Mouse (Mus musculus): ENCODE results near the gene Ivl. TPM values are rescaled to one million over a fixed set of nuclear protein-coding genes. Genes with fewer than 3 reads are reported as not detected.

Gene Ivl
- polyA plus RNA-seq, 2 experiments, result 0.14 to 0.72 TPM

DNA sequence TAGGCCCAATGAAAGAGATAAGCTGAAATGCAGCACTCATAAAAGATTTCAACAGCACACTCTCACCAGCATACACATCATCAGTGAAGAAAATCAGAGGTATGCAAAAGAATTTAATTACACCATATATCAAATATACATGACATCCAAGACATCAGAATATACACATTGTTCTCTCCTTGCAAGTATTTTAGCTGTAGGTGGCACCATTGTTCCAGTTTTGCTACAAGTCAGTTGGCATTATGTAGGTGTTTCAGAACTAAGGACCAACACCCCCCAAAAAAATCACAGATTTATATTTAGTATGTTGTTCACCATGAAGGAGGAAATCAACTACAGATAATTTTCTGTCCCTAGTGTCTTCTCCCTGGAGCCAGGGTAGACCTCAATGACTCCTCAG is 8.1 kb downstream of the Ivl start:
- ATAC-seq (ENCODE audit: low FRiP score, low read depth) (no peak), DNase-seq (ENCODE audit: low spot score) (no peak)
- Histone ChIP-seq H3K9me3 (ENCODE audit: control insufficient read depth, low read length) (no peaks in the 10 kb centered on the region), H3K36me3 (ENCODE audit: control insufficient read depth, insufficient read depth, low read length) (no peaks in the 10 kb centered on the region), H3K4me1 (ENCODE audit: control insufficient read depth, insufficient read depth, low read length) (no peaks in the 10 kb centered on the region), H3K4me2 (replicated peaks; ENCODE audit: low read depth, low read length, severe bottlenecking) (no peak overlapping the region), H3K4me3 (replicated peaks; ENCODE audit: low read length) (no peak overlapping the region), H3K27ac (replicated peaks; ENCODE audit: low read depth, low read length) (no peak overlapping the region), H3K9ac (ENCODE audit: low read depth, low read length, severe bottlenecking) (no peak overlapping the region), H3K27me3 (ENCODE audit: control insufficient read depth, insufficient read depth, low read length) (no peaks in the 10 kb centered on the region)
- TF ChIP-seq POLR2A (IDR thresholded peaks at IDR 0.05; ENCODE audit: borderline replicate concordance, extremely low read depth, insufficient read depth, insufficient read length), result no peak

DNA sequence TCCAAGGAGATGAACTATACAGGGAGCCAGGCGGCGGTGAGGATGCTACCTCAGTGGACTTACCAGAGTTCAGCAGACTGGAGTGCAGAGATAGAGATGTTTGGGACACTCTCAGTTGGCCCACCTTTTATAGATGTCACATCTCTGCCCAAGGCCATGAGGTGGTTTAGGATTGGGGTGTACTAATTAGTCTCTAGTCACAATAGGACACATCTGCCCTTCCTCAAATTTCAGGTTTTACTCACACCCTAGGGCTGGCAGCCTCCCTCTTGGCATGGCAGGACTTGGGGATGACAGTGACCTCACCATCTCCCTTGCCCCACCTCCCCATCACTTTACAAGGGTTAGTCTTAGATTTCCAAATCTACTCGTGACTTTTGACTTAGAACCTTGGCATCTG is 39.1 kb downstream of the Ivl start, which contains the start of gene 2310046K23Rik:
Gene 2310046K23Rik, minus strand, starts transcription at position 101 of the 400 bp plus-strand sequence.
- ATAC-seq (ENCODE audit: low FRiP score, low read depth), result no peak
- no peak within 1 kb of the TSS for H3K27ac ChIP-seq (replicated peaks; ENCODE audit: low read depth, low read length)

More for the DNA sequence above, 39.1 kb downstream of the Ivl start, which contains the start of gene 2310046K23Rik:
- H3K36me3 ChIP-seq (ENCODE audit: control insufficient read depth, insufficient read depth, low read length), result no peaks in the 10 kb centered on the region
- no peak for DNase-seq (ENCODE audit: low spot score)
- no peak within 1 kb of the TSS for H3K9ac ChIP-seq (ENCODE audit: low read depth, low read length, severe bottlenecking)
- H3K4me2 ChIP-seq (replicated peaks; ENCODE audit: low read depth, low read length, severe bottlenecking), result no peak within 1 kb of the TSS
- no peaks in the 10 kb centered on the region for H3K9me3 ChIP-seq (ENCODE audit: control insufficient read depth, low read length)
- no peak within 1 kb of the TSS for H3K4me3 ChIP-seq (replicated peaks; ENCODE audit: low read length)
- no peaks in the 10 kb centered on the region for H3K4me1 ChIP-seq (ENCODE audit: control insufficient read depth, insufficient read depth, low read length)
- H3K27me3 ChIP-seq (ENCODE audit: control insufficient read depth, insufficient read depth, low read length), result no peaks in the 10 kb centered on the region
- 88% methylated on average over 3 of the region's 3 CpGs for WGBS
- TF ChIP-seq POLR2A (IDR thresholded peaks at IDR 0.05; ENCODE audit: borderline replicate concordance, extremely low read depth, insufficient read depth, insufficient read length), result no peak

Other genes with a start within 250 kb of the Ivl start
- not detected in 2 replicates for gene Sprr2d, start 234.6 kb downstream of the Ivl start, polyA plus RNA-seq (2012; rRNA removed)
- not detected in 2 replicates for gene Sprr2d, start 234.6 kb downstream of the Ivl start, polyA plus RNA-seq (2014; fragmentation: Nextera tagmentation; extraction: Ambion mirVana)
- gene Sprr2e, start 221.6 kb downstream of the Ivl start, polyA plus RNA-seq (2012; rRNA removed), result not detected in 2 replicates
- gene Sprr2e, start 221.6 kb downstream of the Ivl start, polyA plus RNA-seq (2014; fragmentation: Nextera tagmentation; extraction: Ambion mirVana), result not detected in 2 replicates
- 0.27 and 0.43 TPM in 2 replicates for gene Sprr2f, start 208.5 kb downstream of the Ivl start, polyA plus RNA-seq (2012; rRNA removed)
- gene Sprr2f, start 208.5 kb downstream of the Ivl start, polyA plus RNA-seq (2014; fragmentation: Nextera tagmentation; extraction: Ambion mirVana), result not detected in 2 replicates
- gene Sprr2h, start 188.1 kb downstream of the Ivl start, polyA plus RNA-seq (2012; rRNA removed), result 0.09 TPM in 1 of 2 replicates, not detected in the other
- 0.28 TPM in 1 of 2 replicates, not detected in the other for gene Sprr2h, start 188.1 kb downstream of the Ivl start, polyA plus RNA-seq (2014; fragmentation: Nextera tagmentation; extraction: Ambion mirVana)
- gene Sprr2i, start 165.7 kb downstream of the Ivl start, polyA plus RNA-seq (2012; rRNA removed), result not detected in 2 replicates
- not detected in 2 replicates for gene Sprr2i, start 165.7 kb downstream of the Ivl start, polyA plus RNA-seq (2014; fragmentation: Nextera tagmentation; extraction: Ambion mirVana)
- gene Sprr2j-ps, start 155.7 kb downstream of the Ivl start, polyA plus RNA-seq (2012; rRNA removed), result not detected in 2 replicates
- gene Sprr2j-ps, start 155.7 kb downstream of the Ivl start, polyA plus RNA-seq (2014; fragmentation: Nextera tagmentation; extraction: Ambion mirVana), result 0.39 TPM in 1 of 2 replicates, not detected in the other
- 6.2 and 7.4 TPM in 2 replicates for gene Gm9774, start 144.3 kb downstream of the Ivl start, polyA plus RNA-seq (2012; rRNA removed)
- gene Gm9774, start 144.3 kb downstream of the Ivl start, polyA plus RNA-seq (2014; fragmentation: Nextera tagmentation; extraction: Ambion mirVana), result 5.1 and 5.9 TPM in 2 replicates
- gene Sprr2k, start 141.2 kb downstream of the Ivl start, polyA plus RNA-seq (2012; rRNA removed), result not detected in 2 replicates
- gene Sprr2k, start 141.2 kb downstream of the Ivl start, polyA plus RNA-seq (2014; fragmentation: Nextera tagmentation; extraction: Ambion mirVana), result not detected in 2 replicates
- 6.1 and 6.3 TPM in 2 replicates for gene Sprr1b, start 134.9 kb downstream of the Ivl start, polyA plus RNA-seq (2012; rRNA removed)
- gene Sprr1b, start 134.9 kb downstream of the Ivl start, polyA plus RNA-seq (2014; fragmentation: Nextera tagmentation; extraction: Ambion mirVana), result 8.4 and 15.7 TPM in 2 replicates
- gene Sprr3, start 115.0 kb downstream of the Ivl start, polyA plus RNA-seq (2012; rRNA removed), result not detected in 2 replicates
- gene Sprr3, start 115.0 kb downstream of the Ivl start, polyA plus RNA-seq (2014; fragmentation: Nextera tagmentation; extraction: Ambion mirVana), result 0.25 TPM in 1 of 2 replicates, not detected in the other
- gene Sprr1a, start 87.8 kb downstream of the Ivl start, polyA plus RNA-seq (2012; rRNA removed), result 6.4 and 6.5 TPM in 2 replicates
- 12.7 and 21.2 TPM in 2 replicates for gene Sprr1a, start 87.8 kb downstream of the Ivl start, polyA plus RNA-seq (2014; fragmentation: Nextera tagmentation; extraction: Ambion mirVana)
- gene Sprr4, start 73.2 kb downstream of the Ivl start, polyA plus RNA-seq (2012; rRNA removed), result not detected in 2 replicates
- not detected in 2 replicates for gene Sprr4, start 73.2 kb downstream of the Ivl start, polyA plus RNA-seq (2014; fragmentation: Nextera tagmentation; extraction: Ambion mirVana)
- gene 2310046K23Rik, start 39.2 kb downstream of the Ivl start, polyA plus RNA-seq (2012; rRNA removed), result not detected in 2 replicates
- gene 2310046K23Rik, start 39.2 kb downstream of the Ivl start, polyA plus RNA-seq (2014; fragmentation: Nextera tagmentation; extraction: Ambion mirVana), result not detected in 2 replicates
- not detected in 2 replicates for gene Smcp, start 15.3 kb upstream of the Ivl start, polyA plus RNA-seq (2012; rRNA removed)
- not detected in 2 replicates for gene Smcp, start 15.3 kb upstream of the Ivl start, polyA plus RNA-seq (2014; fragmentation: Nextera tagmentation; extraction: Ambion mirVana)
- gene 2210017I01Rik, start 33.8 kb upstream of the Ivl start, polyA plus RNA-seq (2012; rRNA removed), result not detected in 2 replicates
- gene 2210017I01Rik, start 33.8 kb upstream of the Ivl start, polyA plus RNA-seq (2014; fragmentation: Nextera tagmentation; extraction: Ambion mirVana), result not detected in 2 replicates
- not detected in 2 replicates for gene Lce6a, start 47.9 kb upstream of the Ivl start, polyA plus RNA-seq (2012; rRNA removed)
- gene Lce6a, start 47.9 kb upstream of the Ivl start, polyA plus RNA-seq (2014; fragmentation: Nextera tagmentation; extraction: Ambion mirVana), result 0.59 TPM in 1 of 2 replicates, not detected in the other
- not detected in 2 replicates for gene Lce1a1, start 74.6 kb upstream of the Ivl start, polyA plus RNA-seq (2012; rRNA removed)
- gene Lce1a1, start 74.6 kb upstream of the Ivl start, polyA plus RNA-seq (2014; fragmentation: Nextera tagmentation; extraction: Ambion mirVana), result not detected in 2 replicates
- not detected in 2 replicates for gene Lce1b, start 83.2 kb upstream of the Ivl start, polyA plus RNA-seq (2012; rRNA removed)
- not detected in 2 replicates for gene Lce1b, start 83.2 kb upstream of the Ivl start, polyA plus RNA-seq (2014; fragmentation: Nextera tagmentation; extraction: Ambion mirVana)
- gene Lce1a2, start 96.6 kb upstream of the Ivl start, polyA plus RNA-seq (2012; rRNA removed), result not detected in 2 replicates
- gene Lce1a2, start 96.6 kb upstream of the Ivl start, polyA plus RNA-seq (2014; fragmentation: Nextera tagmentation; extraction: Ambion mirVana), result not detected in 2 replicates
- not detected in 2 replicates for gene Lce1c, start 105.5 kb upstream of the Ivl start, polyA plus RNA-seq (2012; rRNA removed)
- gene Lce1c, start 105.5 kb upstream of the Ivl start, polyA plus RNA-seq (2014; fragmentation: Nextera tagmentation; extraction: Ambion mirVana), result not detected in 2 replicates
- gene Lce1d, start 113.5 kb upstream of the Ivl start, polyA plus RNA-seq (2012; rRNA removed), result not detected in 2 replicates
- gene Lce1d, start 113.5 kb upstream of the Ivl start, polyA plus RNA-seq (2014; fragmentation: Nextera tagmentation; extraction: Ambion mirVana), result not detected in 2 replicates
- gene Lce1e, start 135.3 kb upstream of the Ivl start, polyA plus RNA-seq (2012; rRNA removed), result not detected in 2 replicates
- gene Lce1e, start 135.3 kb upstream of the Ivl start, polyA plus RNA-seq (2014; fragmentation: Nextera tagmentation; extraction: Ambion mirVana), result not detected in 2 replicates
- gene Lce1f, start 146.6 kb upstream of the Ivl start, polyA plus RNA-seq (2012; rRNA removed), result not detected in 2 replicates
- gene Lce1f, start 146.6 kb upstream of the Ivl start, polyA plus RNA-seq (2014; fragmentation: Nextera tagmentation; extraction: Ambion mirVana), result not detected in 2 replicates
- gene Gm38119, start 165.4 kb upstream of the Ivl start, polyA plus RNA-seq (2012; rRNA removed), result not detected in 2 replicates
- not detected in 2 replicates for gene Gm38119, start 165.4 kb upstream of the Ivl start, polyA plus RNA-seq (2014; fragmentation: Nextera tagmentation; extraction: Ambion mirVana)
- not detected in 2 replicates for gene Lce1g, start 178.6 kb upstream of the Ivl start, polyA plus RNA-seq (2012; rRNA removed)
- not detected in 2 replicates for gene Lce1g, start 178.6 kb upstream of the Ivl start, polyA plus RNA-seq (2014; fragmentation: Nextera tagmentation; extraction: Ambion mirVana)
- not detected in 2 replicates for gene Lce1h, start 191.3 kb upstream of the Ivl start, polyA plus RNA-seq (2012; rRNA removed)
- not detected in 2 replicates for gene Lce1h, start 191.3 kb upstream of the Ivl start, polyA plus RNA-seq (2014; fragmentation: Nextera tagmentation; extraction: Ambion mirVana)
- not detected in 2 replicates for gene Lce1i, start 205.2 kb upstream of the Ivl start, polyA plus RNA-seq (2012; rRNA removed)
- not detected in 2 replicates for gene Lce1i, start 205.2 kb upstream of the Ivl start, polyA plus RNA-seq (2014; fragmentation: Nextera tagmentation; extraction: Ambion mirVana)
- gene Lce1j, start 216.8 kb upstream of the Ivl start, polyA plus RNA-seq (2012; rRNA removed), result not detected in 2 replicates
- gene Lce1j, start 216.8 kb upstream of the Ivl start, polyA plus RNA-seq (2014; fragmentation: Nextera tagmentation; extraction: Ambion mirVana), result not detected in 2 replicates
- gene Lce1k, start 234.2 kb upstream of the Ivl start, polyA plus RNA-seq (2012; rRNA removed), result not detected in 2 replicates
- not detected in 2 replicates for gene Lce1k, start 234.2 kb upstream of the Ivl start, polyA plus RNA-seq (2014; fragmentation: Nextera tagmentation; extraction: Ambion mirVana)

Data from limb, embryonic 14.5 days (tissue).